ENCODE assay signal across 8 mouse cellular contexts in genomic region chr7:12949032-12949871, GRCm38 (mm10). TPM values are rescaled to one million over a fixed set of nuclear protein-coding genes. Genes with fewer than 3 reads are reported as not detected.
DNase-seq lines count a peak whose midpoint lies in the region; ATAC-seq and TF ChIP-seq lines count a peak whose summit lies in the region.

No protein-coding gene starts in this region.

- peak; percentile 98 for ATAC-seq in hindbrain, postnatal 0 days
- peak; percentile 96 for ATAC-seq in megakaryocyte, adult 5-6 weeks (ENCODE audit: poor library complexity, severe bottlenecking)

- no peaks in the 10 kb centered on the region for H3K36me3 ChIP-seq in hindbrain, postnatal 0 days (ENCODE audit: insufficient read depth, low read length)

- H3K27ac ChIP-seq in hindbrain, postnatal 0 days: peak overlapping the region; percentile 82
- H3K27ac ChIP-seq in left cerebral cortex, adult 2 months: peak overlapping the region; percentile 77

- intact Hi-C loops in left cerebral cortex, adult 2 months (cut with DNase I): loop anchor here (2.0 kb wide), 2 partner anchors 16 to 68 kb away; partner anchors contain the start of genes Zfp128 and Zfp324

- peak overlapping the region; percentile 89 for H3K4me2 ChIP-seq in hindbrain, postnatal 0 days (ENCODE audit: low read depth, low read length)

- WGBS in hindbrain, postnatal 0 days: 8% methylated on average over 35 of the region's 35 CpGs

- peak; percentile 27 for TF ChIP-seq CTCF in hindbrain, postnatal 0 days (IDR thresholded peaks at IDR 0.05; ENCODE audit: low read depth)
- no peak; the same call in 1 of the 2 replicates for TF ChIP-seq CTCF in left cerebral cortex, adult 2 months (IDR thresholded peaks at IDR 0.05)

- H3K4me3 ChIP-seq in hindbrain, postnatal 0 days (ENCODE audit: low read length): peak overlapping the region; percentile 40
- H3K4me3 ChIP-seq in left cerebral cortex, adult 2 months: peak overlapping the region; percentile 78

- H3K27me3 ChIP-seq in hindbrain, postnatal 0 days (ENCODE audit: insufficient read depth, low read length): no peaks in the 10 kb centered on the region

- peaks cover 5% of the 10 kb centered on the region; the same call in 1 of the 2 replicates for H3K4me1 ChIP-seq in hindbrain, postnatal 0 days (ENCODE audit: insufficient read depth, low read length)

- peak; percentile 94 for DNase-seq in WW6 (ENCODE audit: low read depth, low spot score)
- peak; percentile 62 to 83 for DNase-seq in cerebellum, postnatal 4 days (ENCODE audit: low spot score in 2 of 2)
- DNase-seq in gastrocnemius, adult 18-20 months (ENCODE audit: low spot score): peak; percentile 92
- peak; percentile 98 for DNase-seq in hindbrain, postnatal 0 days (ENCODE audit: low spot score)
- peak; percentile 93 to 95 for DNase-seq in left cerebral cortex, adult 2 months (ENCODE audit: extremely low spot score in 1 of 2, low spot score in 2 of 2)
- DNase-seq in right cerebral cortex, adult 2 months (ENCODE audit: low spot score in 2 of 2): peak; percentile 97 to 99
- peak; percentile 93 for DNase-seq in urinary bladder, postnatal 14 days (ENCODE audit: low spot score)

- no peaks in the 10 kb centered on the region for H3K9me3 ChIP-seq in hindbrain, postnatal 0 days (ENCODE audit: low read length)

- H3K9ac ChIP-seq in hindbrain, postnatal 0 days (replicated peaks; ENCODE audit: low read length): peak overlapping the region; percentile 56

RNA-seq across cellular contexts. Expression of gene Zfp324, which starts 16.4 kb away (rescaled TPM):
- total RNA-seq in gastrocnemius, adult 18-20 months (2021): 1 to 10 TPM; 1.4 to 1.5 TPM
- 25.5 and 30.1 TPM in 2 replicates for total RNA-seq in hindbrain, postnatal 0 days (2014; rRNA removed)
- polyA plus RNA-seq in hindbrain, postnatal 0 days (2015; fragmentation: Nextera tagmentation; extraction: Ambion mirVana): 6.8 and 7.1 TPM in 2 replicates
- total RNA-seq in left cerebral cortex, adult 2 months (2021): 10 to 100 TPM; 11.0 TPM
- 2.3 and 2.4 TPM in 2 replicates for total RNA-seq in megakaryocyte, adult 5-6 weeks (2015)
- total RNA-seq in megakaryocyte, adult 5-6 weeks (2017): 4.7 and 5.1 TPM in 2 replicates

RNA-seq across cellular contexts. Expression of gene Rnf225, which starts 22.0 kb away (rescaled TPM):
- under 1 TPM; 0.46 to 0.59 TPM for total RNA-seq in gastrocnemius, adult 18-20 months (2021)
- 2.5 and 3.0 TPM in 2 replicates for total RNA-seq in hindbrain, postnatal 0 days (2014; rRNA removed)
- 1.1 TPM in 2 replicates for polyA plus RNA-seq in hindbrain, postnatal 0 days (2015; fragmentation: Nextera tagmentation; extraction: Ambion mirVana)
- total RNA-seq in left cerebral cortex, adult 2 months (2021): 1 to 10 TPM; 1.1 to 1.2 TPM
- 0.07 and 0.14 TPM in 2 replicates for total RNA-seq in megakaryocyte, adult 5-6 weeks (2015)
- 0.04 and 0.15 TPM in 2 replicates for total RNA-seq in megakaryocyte, adult 5-6 weeks (2017)

RNA-seq across cellular contexts. Expression of gene Rps5, which starts 27.2 kb away (rescaled TPM):
- total RNA-seq in gastrocnemius, adult 18-20 months (2021): 100 to 1,000 TPM; 586 to 589 TPM
- total RNA-seq in hindbrain, postnatal 0 days (2014; rRNA removed): 1,864 and 2,267 TPM in 2 replicates
- polyA plus RNA-seq in hindbrain, postnatal 0 days (2015; fragmentation: Nextera tagmentation; extraction: Ambion mirVana): 646 and 658 TPM in 2 replicates
- total RNA-seq in left cerebral cortex, adult 2 months (2021): 100 to 1,000 TPM; 374 to 377 TPM
- 1,879 and 1,910 TPM in 2 replicates for total RNA-seq in megakaryocyte, adult 5-6 weeks (2015)
- 1,118 and 1,375 TPM in 2 replicates for total RNA-seq in megakaryocyte, adult 5-6 weeks (2017)

RNA-seq across cellular contexts. Expression of gene Zfp446, which starts 28.4 kb away (rescaled TPM):
- total RNA-seq in gastrocnemius, adult 18-20 months (2021): 1 to 10 TPM; 1.9 to 2.1 TPM
- total RNA-seq in hindbrain, postnatal 0 days (2014; rRNA removed): 8.9 and 10.9 TPM in 2 replicates
- 7.6 and 7.9 TPM in 2 replicates for polyA plus RNA-seq in hindbrain, postnatal 0 days (2015; fragmentation: Nextera tagmentation; extraction: Ambion mirVana)
- 1 to 10 TPM; 7.9 to 9.0 TPM for total RNA-seq in left cerebral cortex, adult 2 months (2021)
- 1.7 and 1.8 TPM in 2 replicates for total RNA-seq in megakaryocyte, adult 5-6 weeks (2015)
- total RNA-seq in megakaryocyte, adult 5-6 weeks (2017): 0.92 and 2.2 TPM in 2 replicates

RNA-seq across cellular contexts. Expression of gene Slc27a5, which starts 48.7 kb away (rescaled TPM):
- total RNA-seq in gastrocnemius, adult 18-20 months (2021): under 1 TPM in 1 of 2 experiments, not detected in 1; 0.28 TPM
- 1.1 and 1.7 TPM in 2 replicates for total RNA-seq in hindbrain, postnatal 0 days (2014; rRNA removed)
- 0.29 and 0.30 TPM in 2 replicates for polyA plus RNA-seq in hindbrain, postnatal 0 days (2015; fragmentation: Nextera tagmentation; extraction: Ambion mirVana)
- under 1 TPM in 1 of 2 experiments, not detected in 1; 0.44 TPM for total RNA-seq in left cerebral cortex, adult 2 months (2021)
- total RNA-seq in megakaryocyte, adult 5-6 weeks (2015): not detected in 2 replicates
- total RNA-seq in megakaryocyte, adult 5-6 weeks (2017): not detected in 2 replicates

Comparison
In these comparisons a context has a peak if more than half of its experiments do, and no peak if none do; other contexts are left out.
1. Peak in every context shown above with its lines: DNase-seq, ATAC-seq, H3K4me3 ChIP-seq and H3K27ac ChIP-seq.